22 mouse cellular contexts compared by ENCODE assay signal in the genomic region with DNA sequence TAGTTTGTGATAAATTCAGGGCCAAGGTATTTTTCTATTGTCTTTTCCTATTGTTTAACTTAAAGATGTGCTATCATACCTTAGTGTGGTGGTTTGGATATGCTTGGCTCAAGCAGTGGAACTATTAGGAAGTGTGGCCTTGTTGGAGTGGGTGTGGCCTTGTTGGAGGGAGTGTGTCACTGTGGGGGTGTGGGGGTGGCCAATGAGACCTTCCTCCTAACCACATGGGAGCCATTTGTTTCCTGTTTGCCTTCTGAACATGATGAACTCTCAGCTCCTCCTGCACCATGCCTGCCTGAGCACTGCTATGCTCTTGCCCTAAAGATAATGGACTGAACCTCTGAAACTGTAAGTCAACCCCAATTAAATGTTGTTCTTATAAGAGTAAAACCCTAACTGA. TPM values are rescaled to one million over a fixed set of nuclear protein-coding genes. Genes with fewer than 3 reads are reported as not detected.
DNase-seq lines count a peak whose midpoint lies in the region; ATAC-seq and TF ChIP-seq lines count a peak whose summit lies in the region.
"Had no signal": no experiment of that assay in that cellular context is flagged by ENCODE, and none has a peak within 500 bp of the region (broad histone marks: within the 10 kb centered on the region; RNA-seq: fewer than 3 reads in every experiment).

No protein-coding gene starts in this region.

- H3K27ac ChIP-seq in left cerebral cortex, adult 2 months = no peak overlapping the region
- H3K27ac ChIP-seq in midbrain, embryonic 10.5 days (replicated peaks) = no peak overlapping the region
- H3K27ac ChIP-seq: embryonic facial prominence, embryonic 13.5 days; heart, embryonic 13.5 days; hindbrain, embryonic 15.5 days; kidney, postnatal 0 days; macrophage; midbrain, embryonic 15.5 days had no signal

- no peaks in the 10 kb centered on the region for H3K27me3 ChIP-seq in midbrain, embryonic 10.5 days (ENCODE audit: low read depth, poor library complexity, severe bottlenecking)
- H3K27me3 ChIP-seq: embryonic facial prominence, embryonic 13.5 days; heart, embryonic 13.5 days; hindbrain, embryonic 15.5 days; midbrain, embryonic 15.5 days had no signal

- H3K36me3 ChIP-seq in midbrain, embryonic 10.5 days = no peaks in the 10 kb centered on the region
- H3K36me3 ChIP-seq: embryonic facial prominence, embryonic 13.5 days; heart, embryonic 13.5 days; hindbrain, embryonic 15.5 days; midbrain, embryonic 15.5 days had no signal

- no peak for TF ChIP-seq POLR2A in lung, adult 2 months (IDR thresholded peaks at IDR 0.05; ENCODE audit: borderline replicate concordance, extremely low read depth, low read depth, low read length)

- H3K4me1 ChIP-seq in lung, adult 2 months (ENCODE audit: control insufficient read depth, insufficient read depth, low read length) = peaks cover 3% of the 10 kb centered on the region
- peaks cover 2% of the 10 kb centered on the region for H3K4me1 ChIP-seq in midbrain, embryonic 10.5 days

- ATAC-seq in common myeloid progenitor, adult 5-6 weeks (replicated peaks; ENCODE audit: low read depth, poor library complexity, severe bottlenecking) = peak; percentile 45
- peak; percentile 71 for ATAC-seq in monocyte, adult 5-6 weeks (replicated peaks; ENCODE audit: insufficient number of reproducible peaks, low FRiP score, low TSS enrichment, poor library complexity, severe bottlenecking)
- ATAC-seq: midbrain, embryonic 15.5 days had no signal

- H3K9me3 ChIP-seq in midbrain, embryonic 10.5 days (replicated peaks) = no peaks in the 10 kb centered on the region; the same call in 1 of the 2 replicates
- H3K9me3 ChIP-seq: embryonic facial prominence, embryonic 13.5 days; heart, embryonic 13.5 days; hindbrain, embryonic 15.5 days; midbrain, embryonic 15.5 days had no signal

- TF ChIP-seq CTCF in lung, adult 2 months (IDR thresholded peaks at IDR 0.05; ENCODE audit: insufficient read depth, low read length) = no peak
- TF ChIP-seq CTCF in left cerebral cortex, adult 2 months (IDR thresholded peaks at IDR 0.05) = no peak

- no peak overlapping the region for H3K4me3 ChIP-seq in lung, adult 2 months (replicated peaks; ENCODE audit: extremely low read depth, low read depth, low read length)
- no peak overlapping the region for H3K4me3 ChIP-seq in left cerebral cortex, adult 2 months
- no peak overlapping the region for H3K4me3 ChIP-seq in midbrain, embryonic 10.5 days
- H3K4me3 ChIP-seq: embryonic facial prominence, embryonic 13.5 days; heart, embryonic 13.5 days; hindbrain, embryonic 15.5 days; midbrain, embryonic 15.5 days had no signal

- peak; percentile 52 for DNase-seq in lung, postnatal 25 days (ENCODE audit: low spot score)
- DNase-seq in lung, adult 2 months = no peak
- peak; percentile 25 for DNase-seq in CD4-positive helper T cell, adult 2 months (ENCODE audit: low read depth, low spot score)
- DNase-seq in layer of hippocampus, adult 9-11 months = no peak
- no peak for DNase-seq in left cerebral cortex, adult 2 months (ENCODE audit: extremely low spot score in 1 of 2, low spot score in 2 of 2)
- DNase-seq in midbrain, embryonic 10.5 days (ENCODE audit: low spot score) = no peak
- DNase-seq: adrenal gland, postnatal 14 days; cerebellum, adult 2 months; gastrocnemius, postnatal 14 days; heart, postnatal 36 days; kidney, adult 11 months; thymus, adult 18-20 months had no signal

- intact Hi-C loops in left cerebral cortex, adult 2 months (cut with DNase I) = no loop called here

RNA-seq across cellular contexts. Expression of a gene that starts 4.6 kb away (rescaled TPM):
- 55.1 and 59.1 TPM in 2 replicates for polyA plus RNA-seq in lung, adult 2 months (2012; rRNA removed)
- 42.8 and 46.9 TPM in 2 replicates for total RNA-seq in common myeloid progenitor, adult 5-6 weeks (2017)
- total RNA-seq in monocyte, adult 5-6 weeks (2017) = 75.7 to 83.7 TPM (median 80.4 TPM) in 3 replicates
- 10 to 100 TPM; 82.6 to 91.9 TPM for total RNA-seq in left cerebral cortex, adult 2 months (2021)
- 9.3 and 11.8 TPM in 2 replicates for polyA plus RNA-seq in midbrain, embryonic 10.5 days (2016; fragmentation: Nextera tagmentation; extraction: Ambion mirVana)

RNA-seq across cellular contexts. Expression of a gene that starts 43.6 kb away (rescaled TPM):
- 6.2 and 9.1 TPM in 2 replicates for polyA plus RNA-seq in lung, adult 2 months (2012; rRNA removed)
- total RNA-seq in common myeloid progenitor, adult 5-6 weeks (2017) = not detected in 2 replicates
- not detected in 3 replicates for total RNA-seq in monocyte, adult 5-6 weeks (2017)
- not detected for total RNA-seq in left cerebral cortex, adult 2 months (2021)
- polyA plus RNA-seq in midbrain, embryonic 10.5 days (2016; fragmentation: Nextera tagmentation; extraction: Ambion mirVana) = not detected in 2 replicates
- total RNA-seq: adrenal gland, postnatal 14 days; gastrocnemius, postnatal 14 days; heart, postnatal 36 days had no signal
- polyA plus RNA-seq: heart, embryonic 13.5 days; macrophage; neural tube, embryonic 11.5 days; stomach, embryonic 14.5 days had no signal

Comparison
In these comparisons a context has a peak if more than half of its experiments do, and no peak if none do; other contexts are left out.
1. DNase-seq: peak in lung, postnatal 25 days (single experiment) and CD4-positive helper T cell, adult 2 months (single experiment); none in lung, adult 2 months (single experiment), layer of hippocampus, adult 9-11 months (single experiment), left cerebral cortex, adult 2 months (0 of 2) and midbrain, embryonic 10.5 days (single experiment).